Mouse (Mus musculus): ENCODE measurements around the gene Serpinh1.

DNA sequence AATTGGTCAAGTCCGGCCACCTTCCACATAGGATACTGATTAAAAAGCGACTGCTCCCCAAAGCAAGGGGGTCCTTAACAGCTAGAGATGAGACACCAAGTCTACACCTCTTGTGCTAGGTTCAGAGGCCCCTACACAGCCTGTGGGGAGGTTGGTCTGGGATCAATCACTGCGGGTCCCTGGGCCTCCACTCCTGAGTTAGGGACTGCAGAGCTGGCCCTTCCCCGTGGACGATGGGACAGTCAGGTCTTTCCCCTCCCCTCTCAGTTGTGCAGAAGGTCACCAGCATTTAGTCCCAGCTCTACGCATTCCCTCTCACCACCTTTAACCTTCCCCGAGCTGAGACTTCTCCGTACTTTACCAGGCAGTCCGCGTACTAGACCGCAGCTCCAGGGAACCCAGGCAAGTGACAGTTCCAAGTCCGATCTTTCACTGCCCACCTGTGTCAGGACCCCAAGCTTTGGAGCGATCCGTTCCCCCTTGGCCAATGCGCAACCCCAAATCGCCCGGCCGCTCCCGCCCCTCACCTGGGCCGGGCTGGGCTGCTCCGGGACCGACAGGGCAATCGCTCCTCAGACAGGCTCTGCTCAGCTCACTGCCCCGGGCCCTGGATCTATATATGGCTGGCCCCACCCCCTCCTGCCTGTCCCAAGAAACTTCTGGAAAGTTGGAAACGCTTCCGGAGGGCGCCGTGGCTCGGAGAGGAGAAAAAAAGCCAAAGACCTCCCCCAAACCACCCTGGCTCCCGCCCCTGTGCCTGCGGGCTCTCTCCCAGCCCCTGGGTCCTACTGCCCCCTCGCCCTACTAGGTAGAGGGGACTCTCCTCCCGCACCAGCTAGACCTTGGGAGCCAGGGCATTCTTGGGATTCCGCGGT lies at the start of gene Serpinh1:
- TF ChIP-seq POLR2A (IDR thresholded peaks at IDR 0.05; ENCODE audit: insufficient read depth, low read depth, low read length) (no peak), CTCF (IDR thresholded peaks at IDR 0.05; ENCODE audit: insufficient read depth, low read depth, low read length) (no peak)
